Mouse (Mus musculus): ENCODE measurements around the gene Tyr.

Gene Tyr

GRCm38 (mm10) chr7:87493412-87493811, at the start of gene Tyr:
Gene Tyr (minus strand): TSS chr7:87493512.
- no peak for DNase-seq

GRCm38 (mm10) chr7:87539031-87539430, 45.7 kb upstream of the Tyr start:
- DNase-seq: no peak

GRCm38 (mm10) chr7:87494124-87494682, 891 bp upstream of the Tyr start:
- DNase-seq: no peak

- DNase-seq: no peak
These were observed 5.3 kb downstream of the Tyr start for GRCm38 (mm10) chr7:87488024-87488423.

- no peak for DNase-seq
These were observed 80.0 kb downstream of the Tyr start for GRCm38 (mm10) chr7:87413271-87413670.

GRCm38 (mm10) chr7:87411373-87411772, 81.9 kb downstream of the Tyr start:
- DNase-seq: peak; percentile 37

GRCm38 (mm10) chr7:87397023-87397422, 96.3 kb downstream of the Tyr start:
- no peak for DNase-seq

GRCm38 (mm10) chr7:87374935-87375334, 118.4 kb downstream of the Tyr start:
- DNase-seq: no peak

All from kidney, adult 9 months (tissue).